In the genomic region with DNA sequence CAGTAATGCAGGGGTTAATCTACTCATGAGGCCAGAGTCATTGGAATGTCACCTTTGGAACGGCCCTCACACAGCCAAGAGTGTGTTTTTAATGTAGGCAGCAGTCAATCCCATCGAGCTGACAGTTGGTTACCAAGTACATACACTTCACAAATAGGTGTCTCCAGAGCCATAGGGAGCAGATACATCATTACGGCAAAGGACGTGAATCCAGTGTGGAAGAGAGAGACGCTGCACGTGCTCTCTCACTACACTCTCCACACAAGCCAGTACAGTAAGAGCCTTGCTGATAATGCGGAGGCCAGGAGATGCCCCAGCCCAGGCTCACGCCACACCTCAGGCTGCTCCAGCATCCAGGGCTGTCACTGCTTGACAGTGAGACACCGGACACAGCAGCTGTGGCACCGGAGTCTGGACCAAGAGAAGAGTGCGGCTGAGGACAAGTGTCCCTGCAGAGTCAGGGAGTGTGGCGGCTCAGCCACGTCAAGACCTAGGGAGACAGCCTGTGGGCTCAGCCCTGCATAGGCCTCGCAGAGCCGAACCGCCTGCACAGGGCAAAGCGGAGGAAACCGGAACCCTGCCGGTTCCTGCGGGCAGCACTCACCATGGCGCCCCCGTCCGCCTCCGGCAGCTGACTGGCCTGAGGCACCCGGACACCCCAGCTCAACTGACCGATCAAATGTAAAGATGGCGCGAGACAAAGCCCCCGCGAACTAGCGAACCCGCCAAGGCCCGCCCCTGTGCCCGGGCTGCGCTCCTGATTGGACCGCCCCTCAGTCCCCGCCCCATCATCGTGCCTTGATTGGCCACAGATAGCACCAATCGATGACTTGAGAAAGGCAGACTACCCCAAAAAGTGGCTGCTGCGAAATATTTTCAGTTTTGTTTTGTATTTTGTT, we compare ENCODE assay signal across 8 mouse cellular contexts. TPM values are rescaled to one million over a fixed set of nuclear protein-coding genes. Genes with fewer than 3 reads are reported as not detected.
DNase-seq lines count a peak whose midpoint lies in the region; ATAC-seq and TF ChIP-seq lines count a peak whose summit lies in the region.

A gene (minus strand): TSS at position 715 of the 899 bp plus-strand sequence.

- ATAC-seq in intestine, postnatal 0 days: peak; percentile 93

- intact Hi-C loops in left cerebral cortex, postnatal 36 days (cut with DNase I): no loop called here

- H3K4me3 ChIP-seq in intestine, postnatal 0 days (ENCODE audit: low read depth, low read length): peak within 1 kb of the TSS; percentile 53
- H3K4me3 ChIP-seq in midbrain, embryonic 10.5 days: peak within 1 kb of the TSS; percentile 84

- no peaks in the 10 kb centered on the region for H3K9me3 ChIP-seq in intestine, postnatal 0 days (ENCODE audit: control insufficient read depth)
- H3K9me3 ChIP-seq in midbrain, embryonic 10.5 days (replicated peaks): no peaks in the 10 kb centered on the region

- under 1% methylated on average over 40 of the region's 40 CpGs for WGBS in intestine, postnatal 0 days
- WGBS in midbrain, embryonic 10.5 days: 1% methylated on average over 40 of the region's 40 CpGs

- H3K4me2 ChIP-seq in intestine, postnatal 0 days (replicated peaks; ENCODE audit: low read depth): peak within 1 kb of the TSS; percentile 80

- TF ChIP-seq CTCF in intestine, postnatal 0 days (IDR thresholded peaks at IDR 0.05; ENCODE audit: low read depth): peak; percentile 23

- H3K27me3 ChIP-seq in intestine, postnatal 0 days (replicated peaks; ENCODE audit: control insufficient read depth, insufficient read depth, low read length): no peaks in the 10 kb centered on the region
- no peaks in the 10 kb centered on the region for H3K27me3 ChIP-seq in midbrain, embryonic 10.5 days (ENCODE audit: low read depth, poor library complexity, severe bottlenecking)

- peak; percentile 98 for DNase-seq in adrenal gland, postnatal 10 days
- DNase-seq in embryo, embryonic 9.5 days (ENCODE audit: extremely low spot score): peak; percentile 96
- peak; percentile 96 for DNase-seq in gastrocnemius, postnatal 4 days (ENCODE audit: low spot score in 2 of 2)
- peak; percentile 94 to 95 for DNase-seq in left cerebral cortex, postnatal 36 days (ENCODE audit: low spot score in 2 of 2)
- DNase-seq in midbrain, embryonic 10.5 days (ENCODE audit: low spot score): peak; percentile 96
- peak; percentile 90 to 94 for DNase-seq in right cerebral cortex, postnatal 36 days (ENCODE audit: low spot score in 2 of 2)
- DNase-seq in urinary bladder, postnatal 4 days (ENCODE audit: low spot score in 2 of 2): peak; percentile 95

- H3K4me1 ChIP-seq in intestine, postnatal 0 days (replicated peaks; ENCODE audit: control insufficient read depth, insufficient read depth, low read length): 0 out of 2 replicates have a peak, but pooled peaks cover 4% of the 10 kb centered on the region
- peaks cover 17% of the 10 kb centered on the region for H3K4me1 ChIP-seq in midbrain, embryonic 10.5 days

- H3K9ac ChIP-seq in intestine, postnatal 0 days (ENCODE audit: low read depth, low read length): peak within 1 kb of the TSS; percentile 50

- H3K27ac ChIP-seq in intestine, postnatal 0 days (ENCODE audit: low read depth, low read length): peak within 1 kb of the TSS; percentile 80
- peak within 1 kb of the TSS; percentile 94 for H3K27ac ChIP-seq in midbrain, embryonic 10.5 days (replicated peaks)

- peaks cover 21% of the 10 kb centered on the region for H3K36me3 ChIP-seq in intestine, postnatal 0 days (ENCODE audit: control insufficient read depth, insufficient read depth)
- H3K36me3 ChIP-seq in midbrain, embryonic 10.5 days: peaks cover 28% of the 10 kb centered on the region

RNA-seq across cellular contexts. Expression of the gene that starts here (rescaled TPM):
- total RNA-seq in adrenal gland, postnatal 10 days (2021): 1 to 10 TPM; 4.7 to 6.7 TPM
- 1 to 10 TPM; 6.9 to 8.1 TPM for total RNA-seq in gastrocnemius, postnatal 4 days (2021)
- polyA plus RNA-seq in intestine, postnatal 0 days (2015; fragmentation: Nextera tagmentation; extraction: Ambion mirVana): 1.5 and 1.6 TPM in 2 replicates
- 10 to 100 TPM in 1 of 2 experiments, 1 to 10 TPM in 1; 8.2 to 10.4 TPM for total RNA-seq in left cerebral cortex, postnatal 36 days (2021)
- 4.6 and 5.2 TPM in 2 replicates for polyA plus RNA-seq in midbrain, embryonic 10.5 days (2016; fragmentation: Nextera tagmentation; extraction: Ambion mirVana)

Comparison
In these comparisons a context has a peak if more than half of its experiments do, and no peak if none do; other contexts are left out.
1. Peak in every context shown above with its lines: DNase-seq, ATAC-seq, H3K4me3 ChIP-seq and H3K27ac ChIP-seq.